Mouse (Mus musculus) thymus, adult 2 months (tissue): ENCODE results near the gene Vmn1r95. TPM values are rescaled to one million over a fixed set of nuclear protein-coding genes. Genes with fewer than 3 reads are reported as not detected.
"Not testable (repeated sequence)": the region's sequence is repeated elsewhere in the genome, so short reads cannot be mapped to it uniquely, and the experiment has no call there.

Experiments used
- DNase-seq: peaks from one replicate; pipeline ENCODE4 v3.0.0; 2021
- H3K27ac ChIP-seq: fragments of 200-500 bp; 2 replicates; pipeline ENCODE4 v1.5.1; 2012; ENCODE audit warnings: low read length, control low read depth; ENCODE audit not compliant: control insufficient read depth, insufficient read depth
- H3K27me3 ChIP-seq: fragments of 200-500 bp; 2 replicates; pipeline ENCODE4 v1.6.1; 2012; ENCODE audit warnings: mild to moderate bottlenecking, low read length, moderate library complexity, mixed read lengths; ENCODE audit not compliant: control insufficient read depth, insufficient read depth
- H3K36me3 ChIP-seq: fragments of 200-500 bp; 2 replicates; pipeline ENCODE4 v1.6.1; 2012; ENCODE audit warnings: mild to moderate bottlenecking, low read length, moderate library complexity; ENCODE audit not compliant: control insufficient read depth, insufficient read depth
- H3K4me1 ChIP-seq: fragments of 200-500 bp; replicated peaks from 2 replicates; pipeline ENCODE4 v1.6.1; 2012; ENCODE audit warnings: low read length; ENCODE audit not compliant: control insufficient read depth, insufficient read depth
- H3K4me3 ChIP-seq: fragments of 200-500 bp; 2 replicates; pipeline ENCODE4 v1.5.1; 2012; ENCODE audit warnings: mild to moderate bottlenecking, low read length, control low read depth, moderate library complexity; ENCODE audit not compliant: control insufficient read depth, insufficient read depth
- WGBS: fragments of 180-500 bp; shearing (Covaris S2); methylation state at CpG from one replicate; pipeline ENCODE4 v1.1.7; 2018; 5-methylcytosine and 5-hydroxymethylcytosine counted together
- polyA plus RNA-seq: library from polyadenylated mRNA; depleted of rRNA; stranded (reverse); fragments of >200 nt; gene quantifications from 2 replicates; pipeline ENCODE4 v1.2.3, GENCODE M21; 2012; rRNA removed

Gene Vmn1r95
- not detected in 2 replicates for polyA plus RNA-seq

DNA sequence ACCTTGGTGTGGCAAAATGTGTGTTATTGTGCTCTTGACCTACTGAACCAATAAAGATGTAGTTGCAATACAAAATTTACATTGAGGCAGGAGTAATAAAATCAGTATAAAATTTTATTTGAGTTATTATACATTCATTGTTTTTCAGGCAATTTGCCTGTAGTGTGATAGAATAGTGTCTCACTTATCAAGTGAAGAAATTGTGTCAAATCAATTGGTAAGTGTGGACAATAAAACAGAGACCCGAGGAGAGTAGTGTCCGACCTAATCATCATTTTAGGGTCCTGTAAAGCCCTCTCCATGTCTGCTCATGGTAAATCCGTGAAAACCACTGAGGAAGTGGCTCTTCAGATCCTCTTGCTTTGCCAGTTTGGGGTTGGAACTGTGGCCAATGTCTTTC, at the start of gene Vmn1r95:
Gene Vmn1r95 (plus strand): TSS at position 301 of the 400 bp plus-strand sequence.
- H3K4me3 ChIP-seq, H3K27me3 ChIP-seq, H3K4me1 ChIP-seq, H3K27ac ChIP-seq, H3K36me3 ChIP-seq, DNase-seq: not testable (repeated sequence)
- no CpG with 5 or more reads among the region's 3 CpGs for WGBS

DNA sequence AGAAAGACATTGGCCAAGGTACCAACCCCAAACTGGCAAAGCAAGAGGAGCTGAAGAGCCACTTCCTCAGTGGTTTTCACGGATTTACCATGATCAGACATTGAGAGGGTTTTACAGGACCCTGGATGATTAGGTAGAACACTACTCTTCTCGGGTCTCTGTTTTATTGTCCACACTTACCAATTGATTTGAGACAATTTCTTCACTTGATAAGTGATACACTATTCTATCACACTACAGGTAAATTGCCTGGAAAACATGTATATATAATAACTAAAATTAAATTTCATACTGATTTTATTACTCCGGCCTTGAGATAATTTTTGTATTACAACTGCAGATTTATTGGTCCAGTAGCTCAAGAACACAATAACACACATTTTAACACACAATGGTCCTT, 25.2 kb upstream of the Vmn1r95 start, which contains the start of gene Vmn1r94:
Gene Vmn1r94 (minus strand): TSS at position 101 of the 400 bp plus-strand sequence.
- not testable (repeated sequence) for H3K27ac ChIP-seq, H3K36me3 ChIP-seq, H3K4me3 ChIP-seq, DNase-seq, H3K27me3 ChIP-seq, H3K4me1 ChIP-seq
- WGBS = no CpG with 5 or more reads among the region's 3 CpGs

DNA sequence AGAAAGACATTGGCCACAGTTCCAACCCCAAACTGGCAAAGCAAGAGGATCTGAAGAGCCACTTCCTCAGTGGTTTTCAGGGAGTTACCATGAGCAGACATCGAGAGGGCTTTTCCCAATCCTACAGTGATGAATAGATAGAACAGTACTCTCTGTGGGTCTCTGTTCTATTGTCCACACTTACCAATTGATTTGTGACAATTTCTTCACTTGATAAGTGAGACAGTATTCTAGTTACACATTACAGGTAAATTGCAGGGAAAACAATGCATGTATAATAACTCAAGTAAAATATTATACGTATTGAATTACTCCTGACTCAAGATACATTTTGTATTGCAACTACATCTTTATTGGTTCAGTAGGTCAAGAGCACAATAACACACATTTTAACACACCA, 12.0 kb downstream of the Vmn1r95 start, which contains the start of gene Gm6164:
Gene Gm6164 (minus strand): TSS at position 101 of the 400 bp plus-strand sequence.
- DNase-seq, H3K4me3 ChIP-seq, H3K36me3 ChIP-seq, H3K4me1 ChIP-seq, H3K27ac ChIP-seq, H3K27me3 ChIP-seq: not testable (repeated sequence)
- WGBS = no CpG with 5 or more reads among the region's 2 CpGs

DNA sequence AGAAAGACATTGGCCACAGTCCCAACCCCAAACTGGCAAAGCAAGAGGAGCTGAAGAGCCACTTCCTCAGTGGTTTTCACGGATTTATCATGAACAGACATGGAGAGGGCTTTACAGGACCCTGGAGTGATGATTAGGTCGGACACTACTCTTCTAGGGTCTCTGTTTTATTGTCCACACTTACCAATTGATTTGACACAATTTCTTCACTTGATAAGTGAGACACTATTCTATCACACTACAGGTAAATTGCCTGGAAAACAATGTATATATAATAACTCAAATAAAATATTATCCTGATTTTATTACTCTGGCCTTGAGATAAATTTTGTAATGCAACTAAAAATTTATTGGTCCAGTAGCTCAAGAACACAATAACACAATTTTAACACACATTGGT, 40.2 kb downstream of the Vmn1r95 start, which contains the start of gene Gm4498:
Gene Gm4498 (minus strand): TSS at position 101 of the 400 bp plus-strand sequence.
- not testable (repeated sequence) for H3K4me1 ChIP-seq, H3K36me3 ChIP-seq, H3K27ac ChIP-seq, H3K27me3 ChIP-seq, DNase-seq, H3K4me3 ChIP-seq
- no CpG with 5 or more reads among the region's 2 CpGs for WGBS

Other genes with a start within 250 kb of the Vmn1r95 start
- gene Igsf23, start 243.0 kb upstream of the Vmn1r95 start, polyA plus RNA-seq = 17.3 and 22.4 TPM in 2 replicates
- gene Ceacam20, start 228.3 kb upstream of the Vmn1r95 start, polyA plus RNA-seq = 0.49 and 0.57 TPM in 2 replicates
- gene Nlrp9b, start 202.2 kb upstream of the Vmn1r95 start, polyA plus RNA-seq = 0.03 TPM in 1 of 2 replicates, not detected in the other
- gene Vmn1r91, start 94.0 kb upstream of the Vmn1r95 start, polyA plus RNA-seq = not detected in 2 replicates
- gene Gm16442, start 71.1 kb upstream of the Vmn1r95 start, polyA plus RNA-seq = not detected in 2 replicates
- gene Vmn1r93, start 54.6 kb upstream of the Vmn1r95 start, polyA plus RNA-seq = not detected in 2 replicates
- not detected in 2 replicates for gene Vmn1r94, start 25.3 kb upstream of the Vmn1r95 start, polyA plus RNA-seq
- not detected in 2 replicates for gene Gm6164, start 11.9 kb downstream of the Vmn1r95 start, polyA plus RNA-seq
- not detected in 2 replicates for gene Gm4498, start 40.1 kb downstream of the Vmn1r95 start, polyA plus RNA-seq
- gene Gm5890, start 69.1 kb downstream of the Vmn1r95 start, polyA plus RNA-seq = not detected in 2 replicates
- not detected in 2 replicates for gene Gm4133, start 140.4 kb downstream of the Vmn1r95 start, polyA plus RNA-seq
- not detected in 2 replicates for gene Gm5728, start 181.7 kb downstream of the Vmn1r95 start, polyA plus RNA-seq
- gene Vmn1r100, start 224.2 kb downstream of the Vmn1r95 start, polyA plus RNA-seq = not detected in 2 replicates
- gene Vmn1r101, start 248.9 kb downstream of the Vmn1r95 start, polyA plus RNA-seq = not detected in 2 replicates